Mouse (Mus musculus) liver, adult 2 months (tissue): ENCODE results near the gene Tnnc2.

Experiments
- CTCF ChIP-seq: fragments of 200-500 bp; IDR thresholded peaks from 2 replicates; pipeline ENCODE4 v1.5.1; 2011; ENCODE audit warnings: low read depth, low read length, control low read depth
- POLR2A ChIP-seq: fragments of 200-500 bp; IDR thresholded peaks from 2 replicates; pipeline ENCODE4 v1.6.1; 2011; ENCODE audit warnings: low read length, control low read depth; ENCODE audit not compliant: insufficient read depth; ENCODE audit errors: extremely low read depth

DNA sequence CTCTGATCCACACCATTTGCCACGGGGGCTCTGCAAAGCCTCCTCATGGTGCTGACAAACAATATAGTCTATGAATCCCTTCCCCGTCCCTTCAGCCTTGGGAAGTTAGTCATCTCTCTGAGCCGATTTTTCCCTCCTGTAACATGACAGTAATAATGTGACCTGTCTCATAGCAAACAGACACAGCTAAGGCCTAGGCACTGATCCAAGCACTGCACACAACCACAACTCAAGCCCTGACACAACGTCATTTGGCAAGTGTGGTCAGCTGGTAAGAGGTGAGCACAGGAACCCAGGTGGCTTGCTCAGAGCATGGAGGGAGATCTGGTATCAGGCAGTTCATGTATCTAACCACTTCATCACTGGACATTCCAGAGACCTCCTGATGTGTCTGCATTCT, 16.1 kb upstream of the Tnnc2 start:
- TF ChIP-seq POLR2A: no peak
- TF ChIP-seq CTCF: no peak
